Mouse (Mus musculus): Measurements from ENCODE around the gene Fam102a.
"Not testable (repeated sequence)": the region's sequence is repeated elsewhere in the genome, so short reads cannot be mapped to it uniquely, and the experiment has no call there.

The Fam102a gene

DNA sequence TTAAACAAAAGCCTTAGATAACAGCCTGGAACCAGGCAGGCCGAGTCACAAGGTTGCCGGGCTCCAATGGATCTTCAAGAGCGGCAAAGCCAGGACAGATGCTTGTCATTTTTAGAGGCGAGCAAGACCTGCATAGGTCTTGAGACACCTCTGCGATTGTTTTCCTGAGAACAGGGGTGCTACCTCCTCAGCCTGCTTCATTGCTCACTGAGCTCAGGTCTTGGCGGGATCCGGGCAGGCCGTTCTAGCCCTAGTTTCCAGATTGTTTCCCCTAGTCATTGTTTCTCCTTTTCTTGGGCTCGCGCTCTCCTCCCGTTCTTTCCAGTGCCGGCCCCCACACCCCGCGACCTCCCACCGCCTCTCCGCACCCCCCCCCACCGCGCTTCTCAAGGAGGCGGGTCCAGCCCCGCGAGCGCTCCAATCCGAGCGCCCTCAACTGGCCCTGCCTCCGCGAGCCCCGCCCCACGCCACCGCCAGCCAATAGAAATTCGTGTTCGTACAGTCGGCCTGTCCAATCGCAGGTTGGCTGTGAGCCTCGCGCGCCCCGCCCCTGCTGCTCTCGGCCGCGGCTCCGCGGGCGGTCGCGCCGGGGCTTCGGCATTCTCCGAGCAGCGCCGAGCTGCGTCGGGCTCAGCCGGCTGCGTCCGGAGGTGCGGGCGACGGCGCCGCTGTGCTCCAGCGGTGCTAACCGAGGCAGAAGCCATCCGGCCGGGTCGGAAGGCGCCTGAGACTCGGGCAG is at the start of gene Fam102a:
Fam102a (plus strand) TSS at position 600 of the 739 bp plus-strand sequence.
- peak; percentile 98 for DNase-seq (ENCODE audit: low read depth)

- no peak for DNase-seq (ENCODE audit: low read depth)
These were observed 49.4 kb upstream of the Fam102a start for GRCm38 (mm10) chr2:32485751-32486150.

- no peak for DNase-seq (ENCODE audit: low read depth)
These were observed 49.0 kb upstream of the Fam102a start for GRCm38 (mm10) chr2:32486155-32486554.

DNA sequence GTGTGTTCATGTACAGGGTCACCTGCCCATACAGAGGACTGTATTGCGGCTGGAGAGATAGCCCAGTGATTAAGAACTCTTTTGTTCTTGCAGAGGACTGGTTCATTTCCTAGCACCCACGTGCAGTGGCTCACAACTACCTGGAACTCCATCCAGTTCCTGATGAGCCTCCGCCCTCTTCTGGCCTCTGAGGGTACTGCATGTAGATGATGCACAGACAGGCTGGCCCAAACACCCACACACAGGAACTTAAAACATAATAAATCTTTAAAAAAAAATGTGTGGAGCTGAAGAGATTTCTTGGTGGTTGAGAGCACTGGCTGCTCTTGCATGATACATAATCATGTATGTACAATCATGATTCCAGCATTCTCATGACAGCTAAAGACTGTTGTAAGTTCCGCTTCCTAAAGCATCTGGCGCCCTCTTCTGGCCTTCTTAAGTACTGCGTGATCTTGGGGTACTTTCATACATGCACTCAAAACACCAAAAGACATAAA is 48.0 kb upstream of the Fam102a start:
- DNase-seq (ENCODE audit: low read depth) = peak; percentile 97

DNA sequence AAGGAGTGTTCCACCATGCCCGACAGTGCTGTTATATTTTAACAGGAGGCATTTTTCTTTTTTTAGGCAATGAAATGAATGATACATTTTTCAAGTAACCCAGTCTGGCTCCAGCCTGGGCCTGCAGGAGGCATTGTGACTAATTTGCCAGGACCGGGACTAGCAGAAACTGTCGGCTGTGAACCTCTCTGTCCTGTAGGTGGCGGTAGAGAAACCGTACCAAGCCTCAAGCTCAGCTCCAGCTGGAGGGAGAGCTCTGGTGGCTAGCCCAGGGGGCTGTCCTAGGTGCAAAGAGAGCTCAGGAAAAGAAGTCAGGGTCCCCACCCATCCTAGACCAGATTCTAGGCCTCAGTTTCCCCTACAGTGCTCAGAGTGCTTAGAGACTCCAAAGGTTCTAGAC is 46.5 kb upstream of the Fam102a start:
- peak; percentile 93 for DNase-seq (ENCODE audit: low read depth)

GRCm38 (mm10) chr2:32490730-32491129 is 44.4 kb upstream of the Fam102a start:
- not testable (repeated sequence) for DNase-seq (ENCODE audit: low read depth)

- peak; percentile 71 for DNase-seq (ENCODE audit: low read depth)
These were observed 42.5 kb upstream of the Fam102a start for GRCm38 (mm10) chr2:32492661-32493060.

- peak; percentile 93 for DNase-seq (ENCODE audit: low read depth)
These were observed 41.8 kb upstream of the Fam102a start for GRCm38 (mm10) chr2:32493301-32493701.

GRCm38 (mm10) chr2:32494522-32494921 is 40.6 kb upstream of the Fam102a start:
- no peak for DNase-seq (ENCODE audit: low read depth)

- DNase-seq (ENCODE audit: low read depth) = peak; percentile 97
These were observed 39.9 kb upstream of the Fam102a start for GRCm38 (mm10) chr2:32495185-32495726.

DNA sequence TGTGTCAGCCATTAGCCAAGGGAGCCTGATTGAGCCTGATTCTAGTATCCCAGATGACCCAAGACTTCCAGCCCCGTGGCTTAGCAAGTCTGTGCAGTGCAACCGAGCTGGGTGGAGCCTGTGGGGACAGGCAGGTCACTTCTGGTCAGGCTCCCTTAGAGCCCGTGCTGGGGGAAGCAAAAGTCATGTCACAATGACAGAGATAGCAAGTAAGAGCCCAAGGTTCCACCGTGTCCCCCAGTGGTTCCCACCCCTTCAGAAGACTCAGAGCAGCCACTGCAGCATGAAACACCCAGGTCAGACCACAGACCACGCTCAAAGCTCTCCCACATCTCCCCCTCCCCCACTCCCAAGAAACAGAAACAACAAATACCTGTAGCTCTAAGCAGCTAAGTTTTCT is 38.9 kb upstream of the Fam102a start:
- peak; percentile 79 for DNase-seq (ENCODE audit: low read depth)

GRCm38 (mm10) chr2:32499365-32499764 is 35.8 kb upstream of the Fam102a start:
- no peak for DNase-seq (ENCODE audit: low read depth)

DNA sequence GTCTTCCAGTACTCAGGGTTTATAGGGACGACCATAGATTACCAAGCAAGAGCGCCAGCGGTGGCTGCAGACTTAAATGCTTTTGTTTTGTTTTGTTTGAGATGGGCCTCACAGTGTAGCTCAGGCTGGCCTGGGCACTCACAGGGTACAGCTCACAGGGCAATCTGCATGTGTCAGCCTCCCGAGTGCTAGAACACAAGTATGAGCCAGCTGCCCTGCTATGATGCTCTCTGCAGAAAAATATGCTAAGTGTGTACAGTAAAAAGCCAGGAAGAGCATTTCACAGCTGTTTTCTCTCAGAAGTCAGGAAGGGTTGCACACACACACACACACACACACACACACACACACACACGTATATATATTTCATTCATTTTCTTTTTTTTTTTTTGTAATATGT is 34.7 kb upstream of the Fam102a start:
- DNase-seq (ENCODE audit: low read depth) = peak; percentile 53

- no peak for DNase-seq (ENCODE audit: low read depth)
These were observed 33.3 kb upstream of the Fam102a start for GRCm38 (mm10) chr2:32501754-32502324.

DNA sequence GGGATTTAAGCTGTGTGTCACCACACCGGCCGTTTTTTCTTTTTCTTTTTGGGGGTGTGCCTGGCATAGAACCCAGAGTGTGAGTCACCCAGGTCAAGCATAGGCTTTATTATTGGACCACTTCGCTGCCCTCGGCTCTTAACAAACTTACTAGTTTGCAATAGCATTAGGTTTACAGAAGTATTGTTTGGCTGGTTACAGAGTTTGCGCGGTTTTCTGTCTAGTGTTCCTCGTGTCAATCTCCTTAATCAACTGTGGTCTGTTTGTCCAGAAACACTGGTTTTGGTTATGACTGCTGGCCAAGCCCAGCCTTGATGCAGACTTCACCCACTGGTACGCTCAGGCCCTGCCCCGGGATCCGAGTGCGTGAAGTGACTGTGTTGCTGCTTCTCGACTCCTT is 32.3 kb upstream of the Fam102a start:
- DNase-seq (ENCODE audit: low read depth) = no peak

- DNase-seq (ENCODE audit: low read depth) = no peak
These were observed 31.5 kb upstream of the Fam102a start for GRCm38 (mm10) chr2:32503588-32503987.

DNA sequence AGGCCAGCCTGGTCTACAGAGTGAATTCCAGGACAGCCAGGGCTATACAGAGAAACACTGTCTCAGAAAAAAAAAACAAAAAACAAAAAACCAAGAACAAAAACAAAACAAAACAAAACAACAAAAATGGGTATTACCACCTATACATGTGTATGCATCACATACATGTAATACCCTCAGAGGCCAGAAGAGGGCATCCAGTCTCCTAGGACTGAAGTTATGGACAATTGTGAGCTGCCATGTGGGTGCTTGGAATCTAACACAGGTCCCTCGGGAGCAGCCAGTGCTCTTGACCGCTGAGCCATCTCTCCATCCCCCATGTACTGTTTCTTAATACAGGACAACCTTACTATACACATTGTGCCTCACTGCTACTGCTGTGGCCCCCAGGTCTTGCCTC is 29.6 kb upstream of the Fam102a start:
- peak; percentile 51 for DNase-seq (ENCODE audit: low read depth)

DNA sequence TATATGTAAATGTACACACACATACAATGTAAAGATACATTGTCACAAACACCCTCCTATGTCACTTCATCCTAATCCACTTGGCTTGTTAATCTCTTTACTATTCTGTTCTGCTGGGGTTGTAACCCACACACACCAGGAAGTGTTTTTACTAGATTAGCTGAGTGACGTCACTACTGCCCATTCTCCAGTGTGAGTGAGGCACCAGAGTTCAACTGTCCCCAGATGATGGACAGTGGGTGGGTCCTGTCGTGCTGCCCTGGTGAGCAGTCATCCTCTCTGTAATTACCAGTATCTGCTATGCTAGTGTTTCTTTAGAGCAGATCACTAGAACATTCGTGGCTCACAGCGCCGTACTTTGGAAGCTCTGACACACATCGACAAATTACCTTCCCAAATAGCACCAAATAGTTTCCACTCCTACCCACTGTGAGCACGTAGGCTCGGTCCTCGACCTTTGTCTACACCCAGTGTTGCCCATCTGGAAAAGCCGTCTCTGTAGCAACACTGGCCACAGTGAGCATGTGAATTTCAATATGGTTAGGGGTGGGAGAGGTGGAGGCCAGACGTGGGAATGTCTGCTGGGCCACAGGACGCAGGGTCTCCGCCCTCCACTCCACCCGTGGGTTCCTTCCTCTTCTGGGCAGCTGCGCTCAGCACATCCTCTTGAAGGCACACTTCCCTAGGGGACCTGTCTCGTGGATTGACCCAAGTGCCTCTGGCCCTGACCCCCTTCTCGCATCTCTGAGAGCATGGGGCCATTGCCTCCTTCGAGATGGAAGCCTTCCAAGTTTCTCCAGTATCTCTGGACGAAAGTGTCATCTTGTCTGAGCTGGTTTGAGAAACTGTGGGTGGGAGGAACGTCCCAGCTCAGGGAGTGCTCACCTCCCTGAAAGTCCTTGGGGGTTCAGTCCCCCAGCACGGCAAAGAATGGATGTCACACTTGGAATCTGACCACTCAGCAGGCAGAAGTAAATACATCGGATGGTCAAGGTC is 28.2 kb upstream of the Fam102a start:
- DNase-seq (ENCODE audit: low read depth) = no peak

DNA sequence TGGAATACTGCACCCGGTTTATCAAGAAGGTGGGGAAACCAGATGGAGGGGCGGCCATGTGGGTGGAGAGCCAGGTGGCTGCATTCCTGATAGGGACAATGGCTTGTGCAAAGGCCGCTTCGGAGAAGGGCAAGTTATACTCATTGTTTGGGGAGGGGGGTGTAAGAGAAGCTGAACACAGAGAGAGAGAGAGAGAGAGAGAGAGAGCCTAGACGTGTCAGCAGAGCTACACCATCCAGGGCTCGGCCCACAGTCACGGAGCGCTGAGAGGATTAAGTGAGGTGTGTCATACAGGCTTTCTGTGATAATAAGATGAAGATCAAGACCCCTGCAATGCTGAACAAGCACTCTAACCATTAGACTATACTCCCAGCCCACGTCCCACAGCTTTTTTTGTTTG is 27.2 kb upstream of the Fam102a start:
- no peak for DNase-seq (ENCODE audit: low read depth)

- peak; percentile 59 for DNase-seq (ENCODE audit: low read depth)
These were observed 25.8 kb upstream of the Fam102a start for GRCm38 (mm10) chr2:32509287-32509686.

DNA sequence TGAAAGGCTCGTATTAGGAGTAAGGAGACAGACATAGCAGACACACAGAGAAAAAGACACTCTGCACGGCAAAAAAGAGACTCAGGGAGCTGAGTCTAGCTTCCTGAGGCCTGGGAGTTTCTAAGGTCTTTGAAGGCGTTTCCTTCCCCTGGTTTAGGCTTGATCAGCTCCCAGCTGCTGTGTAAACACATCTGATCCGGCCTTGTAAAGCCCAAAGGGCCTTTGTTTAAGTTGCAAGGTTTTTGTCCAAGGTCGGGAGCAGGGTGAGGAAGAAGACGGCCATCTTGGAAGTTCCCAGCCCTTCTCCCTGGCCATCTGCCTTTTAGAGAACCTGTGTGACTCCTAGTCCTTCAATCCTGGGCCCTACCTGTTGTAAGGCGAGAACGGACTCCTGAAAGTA is 25.2 kb upstream of the Fam102a start:
- DNase-seq (ENCODE audit: low read depth) = peak; percentile 59

DNA sequence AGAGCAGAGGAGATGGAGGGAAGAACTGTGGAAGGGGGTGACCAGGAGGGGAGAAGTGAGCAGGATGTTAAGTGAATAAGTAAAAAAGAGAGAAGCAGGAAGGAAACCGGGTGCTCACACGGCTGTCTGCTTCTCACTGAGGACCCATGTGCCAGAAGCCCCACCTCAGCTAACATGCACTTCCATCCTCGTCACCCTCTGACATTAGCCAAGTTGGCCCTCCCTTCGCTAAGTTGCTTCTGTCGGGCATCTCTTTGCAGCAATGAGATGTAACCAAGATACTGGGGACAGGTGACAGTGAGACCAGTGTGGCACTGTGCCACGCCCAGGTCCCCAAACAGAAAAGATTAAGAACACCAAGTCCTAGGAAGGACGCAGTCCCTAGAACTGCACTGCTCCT is 22.5 kb upstream of the Fam102a start:
- DNase-seq (ENCODE audit: low read depth) = peak; percentile 54
